Mouse (Mus musculus): ENCODE measurements at regions not wholly inside any gene's neighbourhood (a gene's known extent, or its start where the extent isn't known, plus 50 kb on each side); places are given as distances from the start of the nearest gene placed in this dataset.

- Histone ChIP-seq H3K36me3 (ENCODE audit: control insufficient read depth, insufficient read depth, low read length, poor library complexity, severe bottlenecking) (no peaks in the 10 kb centered on the region), H3K27ac (ENCODE audit: insufficient read depth, low read length) (no peak overlapping the region), H3K9me3 (replicated peaks; ENCODE audit: control insufficient read depth, insufficient read depth, low read length, poor library complexity, severe bottlenecking) (no peaks in the 10 kb centered on the region), H3K9ac (ENCODE audit: low read depth, poor library complexity, severe bottlenecking) (no peak overlapping the region), H3K27me3 (ENCODE audit: control insufficient read depth, insufficient read depth, low read length, poor library complexity, severe bottlenecking) (no peaks in the 10 kb centered on the region), H3K4me1 (ENCODE audit: control insufficient read depth, insufficient read depth, low read length) (no peaks in the 10 kb centered on the region), H3K4me3 (ENCODE audit: low read depth, low read length) (no peak overlapping the region)
- no peak for TF ChIP-seq POLR2A (IDR thresholded peaks at IDR 0.05; ENCODE audit: insufficient read depth, low read length)
- TF ChIP-seq EP300 (IDR thresholded peaks at IDR 0.05; ENCODE audit: insufficient read depth, low read depth, low read length), result no peak
- no peak for TF ChIP-seq CTCF (IDR thresholded peaks at IDR 0.05; ENCODE audit: low read depth, low read length)
Observed at GRCm38 (mm10) chr3:13242532-13242931, 1238.0 kb upstream of the Slc7a12 start.

- Histone ChIP-seq H3K4me1 (ENCODE audit: control insufficient read depth, insufficient read depth, low read length) (no peaks in the 10 kb centered on the region), H3K27me3 (ENCODE audit: control insufficient read depth, insufficient read depth, low read length, poor library complexity, severe bottlenecking) (no peaks in the 10 kb centered on the region), H3K9ac (ENCODE audit: low read depth, poor library complexity, severe bottlenecking) (no peak overlapping the region), H3K9me3 (replicated peaks; ENCODE audit: control insufficient read depth, insufficient read depth, low read length, poor library complexity, severe bottlenecking) (no peaks in the 10 kb centered on the region), H3K36me3 (ENCODE audit: control insufficient read depth, insufficient read depth, low read length, poor library complexity, severe bottlenecking) (no peaks in the 10 kb centered on the region), H3K27ac (ENCODE audit: insufficient read depth, low read length) (no peak overlapping the region), H3K4me3 (ENCODE audit: low read depth, low read length) (no peak overlapping the region)
- TF ChIP-seq CTCF (IDR thresholded peaks at IDR 0.05; ENCODE audit: low read depth, low read length) (no peak), POLR2A (IDR thresholded peaks at IDR 0.05; ENCODE audit: insufficient read depth, low read length) (no peak), EP300 (IDR thresholded peaks at IDR 0.05; ENCODE audit: insufficient read depth, low read depth, low read length) (no peak)
Observed at GRCm38 (mm10) chr3:13247537-13247936, 1233.0 kb upstream of the Slc7a12 start.

GRCm38 (mm10) chr3:13248789-13249188 lies 1231.7 kb upstream of the Slc7a12 start:
- Histone ChIP-seq H3K4me1 (ENCODE audit: control insufficient read depth, insufficient read depth, low read length) (no peaks in the 10 kb centered on the region), H3K4me3 (ENCODE audit: low read depth, low read length) (no peak overlapping the region), H3K27ac (ENCODE audit: insufficient read depth, low read length) (no peak overlapping the region), H3K9me3 (replicated peaks; ENCODE audit: control insufficient read depth, insufficient read depth, low read length, poor library complexity, severe bottlenecking) (no peaks in the 10 kb centered on the region), H3K27me3 (ENCODE audit: control insufficient read depth, insufficient read depth, low read length, poor library complexity, severe bottlenecking) (no peaks in the 10 kb centered on the region), H3K36me3 (ENCODE audit: control insufficient read depth, insufficient read depth, low read length, poor library complexity, severe bottlenecking) (no peaks in the 10 kb centered on the region), H3K9ac (ENCODE audit: low read depth, poor library complexity, severe bottlenecking) (no peak overlapping the region)
- TF ChIP-seq POLR2A (IDR thresholded peaks at IDR 0.05; ENCODE audit: insufficient read depth, low read length), result no peak
- TF ChIP-seq EP300 (IDR thresholded peaks at IDR 0.05; ENCODE audit: insufficient read depth, low read depth, low read length), result no peak
- no peak for TF ChIP-seq CTCF (IDR thresholded peaks at IDR 0.05; ENCODE audit: low read depth, low read length)

DNA sequence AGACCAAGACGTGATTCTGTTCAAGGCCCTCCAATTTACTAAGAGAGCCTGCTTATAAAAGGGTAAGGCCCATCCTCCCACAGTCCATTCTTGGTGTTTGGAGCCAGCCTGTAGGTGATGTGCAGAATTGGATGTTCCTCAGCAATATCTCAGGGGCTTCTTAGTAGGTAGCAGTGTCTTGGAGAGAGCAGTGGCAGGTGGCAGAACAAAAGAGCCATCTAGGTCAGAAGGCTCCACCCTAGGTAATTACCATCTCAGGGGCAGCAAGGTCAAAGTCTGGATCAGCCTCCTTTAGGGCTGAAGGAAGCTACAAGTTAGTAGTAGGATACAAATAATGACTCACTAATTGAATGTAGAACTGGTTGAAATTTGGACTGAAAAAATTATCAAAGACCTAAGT lies 1229.8 kb upstream of the Slc7a12 start:
- no peak overlapping the region for H3K4me3 ChIP-seq (ENCODE audit: low read depth, low read length)
- H3K36me3 ChIP-seq (ENCODE audit: control insufficient read depth, insufficient read depth, low read length, poor library complexity, severe bottlenecking), result no peaks in the 10 kb centered on the region
- TF ChIP-seq POLR2A (IDR thresholded peaks at IDR 0.05; ENCODE audit: insufficient read depth, low read length) (no peak), CTCF (IDR thresholded peaks at IDR 0.05; ENCODE audit: low read depth, low read length) (no peak), EP300 (IDR thresholded peaks at IDR 0.05; ENCODE audit: insufficient read depth, low read depth, low read length) (0 out of 2 replicates have a peak, but pooled peaks have one; percentile 36)
- H3K27ac ChIP-seq (ENCODE audit: insufficient read depth, low read length), result no peak overlapping the region
- H3K27me3 ChIP-seq (ENCODE audit: control insufficient read depth, insufficient read depth, low read length, poor library complexity, severe bottlenecking), result no peaks in the 10 kb centered on the region
- no peak overlapping the region for H3K9ac ChIP-seq (ENCODE audit: low read depth, poor library complexity, severe bottlenecking)
- H3K9me3 ChIP-seq (replicated peaks; ENCODE audit: control insufficient read depth, insufficient read depth, low read length, poor library complexity, severe bottlenecking), result no peaks in the 10 kb centered on the region
- H3K4me1 ChIP-seq (ENCODE audit: control insufficient read depth, insufficient read depth, low read length), result no peaks in the 10 kb centered on the region

DNA sequence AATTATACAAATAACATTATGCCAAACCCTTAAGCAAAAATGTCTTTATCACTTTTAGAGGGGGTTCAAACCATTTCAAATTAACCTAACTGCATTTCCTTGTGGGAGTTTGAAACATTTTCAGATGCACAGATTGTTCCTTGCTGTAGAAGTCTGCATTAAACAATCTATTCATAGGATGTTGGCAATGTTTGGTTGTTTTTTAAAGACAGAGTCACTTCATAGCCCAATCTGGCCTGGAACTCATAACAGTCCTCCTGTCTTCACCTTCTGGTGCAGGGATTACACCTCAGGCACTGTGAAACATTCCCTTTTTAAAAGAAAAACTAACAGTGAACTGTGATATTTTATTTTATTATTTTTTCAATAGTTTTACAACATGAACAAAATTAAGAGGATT lies 1226.4 kb upstream of the Slc7a12 start:
- no peaks in the 10 kb centered on the region for H3K36me3 ChIP-seq (ENCODE audit: control insufficient read depth, insufficient read depth, low read length, poor library complexity, severe bottlenecking)
- no peaks in the 10 kb centered on the region for H3K27me3 ChIP-seq (ENCODE audit: control insufficient read depth, insufficient read depth, low read length, poor library complexity, severe bottlenecking)
- no peak for TF ChIP-seq CTCF (IDR thresholded peaks at IDR 0.05; ENCODE audit: low read depth, low read length)
- no peak for TF ChIP-seq EP300 (IDR thresholded peaks at IDR 0.05; ENCODE audit: insufficient read depth, low read depth, low read length)
- H3K9ac ChIP-seq (ENCODE audit: low read depth, poor library complexity, severe bottlenecking), result no peak overlapping the region
- H3K4me3 ChIP-seq (ENCODE audit: low read depth, low read length), result no peak overlapping the region
- no peak overlapping the region for H3K27ac ChIP-seq (ENCODE audit: insufficient read depth, low read length)
- H3K9me3 ChIP-seq (replicated peaks; ENCODE audit: control insufficient read depth, insufficient read depth, low read length, poor library complexity, severe bottlenecking), result no peaks in the 10 kb centered on the region
- no peaks in the 10 kb centered on the region for H3K4me1 ChIP-seq (ENCODE audit: control insufficient read depth, insufficient read depth, low read length)
